Mouse (Mus musculus): ENCODE results near the gene Adgrg1.

GRCm38 (mm10) chr8:94995336-94995893 lies 20.9 kb downstream of the Adgrg1 start:
- TF ChIP-seq CTCF (IDR thresholded peaks at IDR 0.05) (no peak), EP300 (IDR thresholded peaks at IDR 0.05; ENCODE audit: insufficient read depth, low read depth, low read length) (no peak), POLR2A (IDR thresholded peaks at IDR 0.05; ENCODE audit: insufficient read depth, low read depth, low read length) (no peak)
